In the genomic region with DNA sequence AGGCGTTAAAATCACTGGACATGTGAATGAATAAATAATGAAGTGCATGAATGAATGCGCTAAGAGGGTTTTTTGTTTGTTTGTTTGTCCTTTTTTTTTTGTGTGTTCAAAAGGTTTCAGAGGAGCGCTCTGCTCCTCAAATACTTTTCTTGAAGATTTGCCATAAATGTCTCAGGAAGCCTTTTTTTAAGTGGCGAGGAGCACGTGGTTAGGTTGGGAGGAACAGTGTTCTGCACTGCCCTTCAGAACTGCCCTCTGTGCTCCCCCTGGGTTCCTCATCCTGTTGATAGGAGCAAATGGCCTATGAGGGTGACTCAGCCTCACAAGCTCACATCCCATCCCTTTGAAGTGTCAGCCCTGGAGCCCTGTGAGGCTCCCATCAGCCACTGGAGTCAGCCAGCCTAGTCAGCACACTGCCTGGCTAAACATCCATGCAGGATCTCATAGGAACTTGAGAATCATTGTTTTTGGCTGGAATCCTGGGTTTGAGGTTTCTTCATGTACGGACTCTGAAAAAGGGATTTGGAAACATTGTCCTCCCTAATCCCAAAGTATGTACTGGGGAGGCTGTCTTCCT, we compare ENCODE assay signal across 9 mouse cellular contexts.
DNase-seq lines count a peak whose midpoint lies in the region; ATAC-seq and TF ChIP-seq lines count a peak whose summit lies in the region.
"Had no signal": no experiment of that assay in that cellular context is flagged by ENCODE, and none has a peak within 500 bp of the region (broad histone marks: within the 10 kb centered on the region; RNA-seq: fewer than 3 reads in every experiment).

No protein-coding gene starts in this region.

- H3K27ac ChIP-seq in kidney, embryonic 16.5 days (ENCODE audit: low read length): peak overlapping the region; percentile 43; the same call in 1 of the 2 replicates
- H3K27ac ChIP-seq in intestine, postnatal 0 days (ENCODE audit: low read depth, low read length): no peak overlapping the region
- H3K27ac ChIP-seq in intestine, embryonic 16.5 days (ENCODE audit: low read length): no peak overlapping the region
- H3K27ac ChIP-seq: forebrain, embryonic 10.5 days had no signal

- no peaks in the 10 kb centered on the region for H3K9me3 ChIP-seq in kidney, embryonic 16.5 days (ENCODE audit: low read length)
- no peaks in the 10 kb centered on the region for H3K9me3 ChIP-seq in intestine, postnatal 0 days (ENCODE audit: control insufficient read depth)
- no peaks in the 10 kb centered on the region for H3K9me3 ChIP-seq in intestine, embryonic 16.5 days (ENCODE audit: control insufficient read depth, low read length)
- H3K9me3 ChIP-seq: forebrain, embryonic 10.5 days had no signal

- peak; percentile 9 to 38 for DNase-seq in adrenal gland, adult (ENCODE audit: inconsistent age in 2 of 2, low spot score in 1 of 2)
- no peak for DNase-seq in adrenal gland, adult 18-20 months (ENCODE audit: low spot score in 2 of 2)
- DNase-seq in kidney, adult 8-10 months: no peak
- peak; percentile 4 to 19 for DNase-seq in frontal cortex, postnatal 14 days (ENCODE audit: low spot score in 2 of 2)
- DNase-seq in heart, postnatal 36 days: peak; percentile 2 to 16

- no peaks in the 10 kb centered on the region for H3K4me1 ChIP-seq in kidney, embryonic 16.5 days (ENCODE audit: insufficient read depth, low read length)
- no peaks in the 10 kb centered on the region for H3K4me1 ChIP-seq in intestine, postnatal 0 days (replicated peaks; ENCODE audit: control insufficient read depth, insufficient read depth, low read length)
- no peaks in the 10 kb centered on the region for H3K4me1 ChIP-seq in intestine, embryonic 16.5 days (ENCODE audit: control insufficient read depth, insufficient read depth, low read length)
- H3K4me1 ChIP-seq: forebrain, embryonic 10.5 days had no signal

- H3K27me3 ChIP-seq in kidney, embryonic 16.5 days (ENCODE audit: insufficient read depth, low read length): no peaks in the 10 kb centered on the region
- no peaks in the 10 kb centered on the region for H3K27me3 ChIP-seq in intestine, postnatal 0 days (replicated peaks; ENCODE audit: control insufficient read depth, insufficient read depth, low read length)
- H3K27me3 ChIP-seq in intestine, embryonic 16.5 days (replicated peaks; ENCODE audit: control insufficient read depth, insufficient read depth, low read length): no peaks in the 10 kb centered on the region

- intact Hi-C loops in heart, postnatal 36 days (cut with DNase I): no loop called here

- 66% methylated on average over 6 of the region's 6 CpGs for WGBS in kidney, embryonic 16.5 days
- WGBS in intestine, postnatal 0 days: 82% methylated on average over 6 of the region's 6 CpGs
- WGBS in intestine, embryonic 16.5 days: 78% methylated on average over 6 of the region's 6 CpGs

- no peak overlapping the region for H3K4me2 ChIP-seq in kidney, embryonic 16.5 days (replicated peaks; ENCODE audit: low read depth, low read length)
- no peak overlapping the region for H3K4me2 ChIP-seq in intestine, postnatal 0 days (replicated peaks; ENCODE audit: low read depth)
- no peak overlapping the region for H3K4me2 ChIP-seq in intestine, embryonic 16.5 days (ENCODE audit: low read depth, low read length)

- TF ChIP-seq CTCF in intestine, postnatal 0 days (IDR thresholded peaks at IDR 0.05; ENCODE audit: low read depth): no peak

- no peak overlapping the region for H3K4me3 ChIP-seq in kidney, embryonic 16.5 days (ENCODE audit: low read length)
- H3K4me3 ChIP-seq in intestine, postnatal 0 days (ENCODE audit: low read depth, low read length): no peak overlapping the region
- no peak overlapping the region for H3K4me3 ChIP-seq in intestine, embryonic 16.5 days (ENCODE audit: low read length)
- H3K4me3 ChIP-seq: forebrain, embryonic 10.5 days had no signal

- ATAC-seq in kidney, embryonic 16.5 days (ENCODE audit: low FRiP score, low TSS enrichment): no peak
- no peak for ATAC-seq in intestine, postnatal 0 days
- no peak for ATAC-seq in intestine, embryonic 16.5 days

- H3K36me3 ChIP-seq in kidney, embryonic 16.5 days (ENCODE audit: insufficient read depth, low read length): no peaks in the 10 kb centered on the region
- H3K36me3 ChIP-seq in intestine, postnatal 0 days (ENCODE audit: control insufficient read depth, insufficient read depth): no peaks in the 10 kb centered on the region
- no peaks in the 10 kb centered on the region for H3K36me3 ChIP-seq in intestine, embryonic 16.5 days (ENCODE audit: control insufficient read depth, insufficient read depth, low read length)
- H3K36me3 ChIP-seq: forebrain, embryonic 10.5 days had no signal

- H3K9ac ChIP-seq in kidney, embryonic 16.5 days (replicated peaks; ENCODE audit: low read length): no peak overlapping the region
- no peak overlapping the region for H3K9ac ChIP-seq in intestine, postnatal 0 days (ENCODE audit: low read depth, low read length)
- H3K9ac ChIP-seq in intestine, embryonic 16.5 days (ENCODE audit: low read depth, low read length): no peak overlapping the region

Comparison
In these comparisons a context has a peak if more than half of its experiments do, and no peak if none do; other contexts are left out.
1. DNase-seq: peak in adrenal gland, adult (2 of 2), frontal cortex, postnatal 14 days (2 of 2) and heart, postnatal 36 days (2 of 2); none in adrenal gland, adult 18-20 months (0 of 2) and kidney, adult 8-10 months (0 of 2).